Mouse (Mus musculus): ENCODE results near the gene Rnf34.

Gene Rnf34

DNA sequence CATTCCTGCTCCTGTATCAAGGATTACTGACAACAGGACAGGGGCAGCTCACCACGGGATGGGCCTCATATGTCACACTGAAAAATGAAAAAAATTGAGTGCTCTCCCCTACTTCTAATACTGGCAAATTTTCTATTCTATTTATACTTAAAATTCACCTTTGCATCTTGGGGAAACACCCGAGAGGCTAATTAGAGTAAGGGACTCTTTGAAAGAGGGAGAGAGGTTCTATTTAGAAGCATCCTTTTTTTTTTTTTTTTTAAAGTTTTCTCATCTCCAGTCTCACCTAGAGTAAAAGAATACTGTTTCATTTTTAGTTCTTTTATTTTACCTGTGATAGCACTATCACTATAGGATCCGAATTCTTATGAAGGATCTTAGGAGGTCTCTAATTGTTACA, 24.5 kb downstream of the Rnf34 start:
- no peak for DNase-seq

DNA sequence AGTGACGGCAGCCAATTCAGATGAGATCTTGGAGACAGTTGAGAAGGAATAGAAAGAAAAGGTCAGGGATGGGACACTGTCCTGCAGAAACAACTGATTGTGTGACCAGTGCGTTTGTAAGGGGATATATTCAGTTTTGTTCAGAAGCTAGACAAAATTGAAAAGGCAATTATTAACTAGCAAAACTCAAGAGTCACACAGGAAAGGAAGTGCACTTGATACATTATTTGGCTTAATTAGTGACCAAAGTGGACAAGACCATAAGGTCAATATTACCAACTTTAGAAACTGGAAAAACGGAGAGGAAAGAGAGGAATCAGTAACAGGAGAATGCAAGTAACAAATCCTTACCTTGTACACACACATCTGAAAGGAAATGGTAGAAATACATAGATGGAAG, 26.8 kb downstream of the Rnf34 start:
- no peak for DNase-seq

DNA sequence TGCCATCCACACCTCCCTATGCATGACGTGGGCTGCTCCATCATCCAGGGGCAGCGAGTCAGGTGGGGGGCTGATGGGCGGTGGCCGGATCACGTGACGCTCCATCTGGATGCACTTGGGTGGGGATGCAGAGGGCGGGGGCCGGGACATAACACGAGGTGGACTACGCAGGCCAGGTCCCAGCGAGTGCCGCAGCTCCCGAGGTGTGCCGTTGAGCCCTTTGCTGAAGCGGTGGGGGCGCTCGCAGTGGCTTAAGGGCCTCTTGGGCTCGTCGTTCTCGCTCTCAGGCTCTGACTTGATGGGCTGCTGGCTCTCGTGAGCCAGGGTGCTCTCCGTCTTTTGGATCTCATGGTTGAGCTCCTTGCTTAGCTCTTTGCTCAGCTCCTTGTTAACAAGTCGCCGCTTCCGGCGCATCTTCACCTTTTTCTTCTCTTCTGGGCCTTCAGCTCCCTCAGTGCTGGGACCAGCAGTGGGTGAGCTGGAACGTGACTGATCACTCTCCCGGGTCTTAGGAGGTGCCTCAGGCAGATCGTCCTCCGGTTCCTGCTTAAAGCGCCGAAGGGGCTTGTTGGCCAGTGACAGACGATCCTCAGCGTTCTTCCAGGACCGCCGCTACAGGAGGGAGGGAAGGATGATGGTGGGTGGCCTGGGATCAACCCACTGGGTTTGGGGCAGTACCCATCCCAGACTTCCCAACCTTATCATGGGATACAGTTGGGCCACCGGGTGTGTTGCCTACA, 30.6 kb downstream of the Rnf34 start:
- DNase-seq, result no peak

DNA sequence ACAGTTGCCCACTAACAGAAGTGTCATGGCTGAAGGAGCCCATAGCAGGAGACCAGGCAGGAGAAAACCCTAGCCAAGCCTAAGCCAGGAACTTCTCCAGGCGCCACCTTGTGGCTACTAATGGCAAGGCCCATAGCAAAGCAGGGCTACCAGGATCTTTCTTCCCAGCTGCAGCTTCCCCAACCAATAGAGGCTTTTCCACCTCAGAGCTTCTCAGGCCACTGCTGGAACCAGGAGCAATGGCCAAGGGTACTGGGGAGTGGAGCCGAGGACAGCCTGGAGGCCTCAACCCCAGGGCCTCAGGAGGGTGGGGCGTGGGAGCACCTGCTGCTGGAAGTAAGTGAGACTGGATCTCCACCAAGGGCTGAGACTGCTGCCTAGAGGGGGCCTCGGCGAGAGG, 31.5 kb downstream of the Rnf34 start:
- peak; percentile 80 for DNase-seq

DNA sequence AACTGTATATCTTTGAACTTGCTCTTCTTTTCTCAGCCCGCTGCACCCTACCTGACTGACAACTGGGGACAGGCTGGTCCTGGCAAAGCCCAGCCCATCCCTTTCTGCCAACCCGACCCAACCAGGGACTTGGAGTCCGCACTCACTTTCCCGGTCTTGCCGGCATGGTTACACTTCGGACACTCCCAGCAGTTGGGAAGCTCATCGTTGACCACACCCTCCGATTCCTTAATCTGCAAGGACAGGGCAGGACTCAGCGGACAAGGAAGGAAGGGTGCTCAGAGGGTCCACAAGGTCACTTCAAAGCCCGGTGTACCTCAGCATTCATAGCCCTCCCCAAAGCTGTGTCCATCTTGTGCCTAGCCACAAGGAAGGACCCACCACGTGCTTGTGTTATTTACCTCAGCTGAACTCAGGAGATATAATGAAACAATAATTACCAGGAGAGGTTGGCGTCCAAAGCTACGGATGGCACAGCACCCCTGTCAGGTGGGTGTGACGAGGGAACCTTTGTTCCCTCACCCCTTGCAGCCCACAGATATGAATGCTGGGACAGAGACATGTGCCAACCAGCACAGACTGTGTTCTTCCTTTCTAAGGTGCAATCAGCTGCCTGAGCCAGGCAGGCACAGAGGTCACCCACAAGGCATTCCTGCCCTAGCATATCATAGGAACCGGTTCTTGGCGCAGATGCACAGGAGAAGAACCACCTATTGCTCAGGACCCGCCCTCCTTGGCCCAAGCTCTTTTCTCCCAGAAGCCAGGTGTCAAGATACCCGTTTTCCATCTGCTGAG, 32.6 kb downstream of the Rnf34 start:
- no peak for DNase-seq

DNA sequence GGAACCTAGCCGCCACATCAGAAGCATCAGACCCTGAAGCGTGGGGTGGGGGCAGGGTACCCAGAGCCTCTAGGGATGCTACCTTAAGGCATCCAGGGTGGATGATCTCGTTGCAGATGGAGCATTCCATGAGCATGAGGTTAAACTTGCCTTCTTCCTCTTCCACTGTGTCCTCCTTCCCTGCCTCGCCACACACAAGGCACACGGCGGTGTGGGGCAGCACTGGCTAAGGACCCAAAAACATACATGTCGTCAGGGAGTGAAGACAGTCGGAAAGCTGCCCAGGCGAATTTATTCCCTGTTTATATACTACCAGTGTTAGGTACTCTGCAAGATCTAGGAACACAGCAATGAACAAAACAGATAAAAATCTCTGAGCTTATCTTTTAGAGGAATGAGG, 33.4 kb downstream of the Rnf34 start:
- no peak for DNase-seq

DNA sequence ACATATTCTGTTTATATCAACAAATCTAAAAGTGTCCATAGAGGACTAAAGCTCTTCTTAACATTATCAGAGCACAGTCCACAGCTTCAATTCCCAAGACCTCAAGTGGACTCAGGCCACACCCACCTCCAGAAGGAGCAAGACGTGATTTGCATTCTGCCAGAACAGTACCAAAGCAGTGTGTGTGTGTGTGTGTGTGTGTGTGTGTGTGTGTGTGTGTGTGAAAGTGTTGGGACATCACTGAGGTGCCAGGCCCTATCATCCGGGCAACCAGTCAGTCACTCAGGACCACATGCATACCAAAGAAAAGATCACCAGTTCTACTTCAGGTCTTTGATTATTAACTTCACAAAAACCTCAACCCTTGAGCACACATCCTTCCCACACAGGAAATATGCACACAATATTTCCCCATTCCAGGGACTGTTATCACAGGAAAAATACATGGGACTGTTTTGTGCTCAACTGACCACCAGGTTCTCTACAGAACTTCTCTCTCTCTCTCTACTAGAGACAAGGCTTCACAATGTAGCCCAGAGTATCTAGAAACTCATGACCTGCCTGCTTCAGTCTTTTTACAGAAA, 33.9 kb downstream of the Rnf34 start:
- peak; percentile 38 for DNase-seq

DNA sequence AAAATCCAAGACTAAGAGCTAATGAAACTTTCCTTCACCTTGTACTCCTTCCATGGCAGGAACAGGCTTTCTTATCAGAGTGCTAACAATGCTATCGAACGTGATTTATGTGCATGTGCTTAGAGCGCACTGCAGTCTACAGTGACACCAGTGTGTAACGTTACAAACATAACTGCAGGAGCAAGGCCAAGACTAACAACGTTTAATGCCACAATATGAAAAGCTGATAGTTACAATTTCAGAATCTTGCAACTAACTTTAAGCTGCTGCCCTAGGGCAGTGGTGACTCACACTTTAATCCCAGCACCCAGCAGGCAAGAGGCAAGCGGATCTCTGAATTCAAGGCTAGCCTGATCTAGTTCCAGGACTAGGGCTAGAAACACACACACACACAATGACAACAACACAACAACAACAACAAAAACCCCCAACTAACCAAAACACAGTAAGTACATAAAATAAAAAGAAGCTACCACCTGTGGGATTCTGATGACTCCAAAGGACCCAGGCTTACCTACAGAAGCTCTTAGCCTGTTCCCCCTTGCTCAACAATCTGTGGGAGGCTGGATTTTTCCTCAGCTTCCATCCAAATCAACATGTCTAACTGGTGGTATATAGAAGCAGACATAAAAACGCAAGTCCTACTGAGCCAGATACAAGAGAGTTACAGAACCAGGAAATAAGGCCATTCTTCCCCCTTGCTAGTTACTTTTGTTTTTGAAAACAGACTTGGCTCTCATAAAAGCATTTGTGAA, 34.9 kb downstream of the Rnf34 start:
- DNase-seq, result no peak

DNA sequence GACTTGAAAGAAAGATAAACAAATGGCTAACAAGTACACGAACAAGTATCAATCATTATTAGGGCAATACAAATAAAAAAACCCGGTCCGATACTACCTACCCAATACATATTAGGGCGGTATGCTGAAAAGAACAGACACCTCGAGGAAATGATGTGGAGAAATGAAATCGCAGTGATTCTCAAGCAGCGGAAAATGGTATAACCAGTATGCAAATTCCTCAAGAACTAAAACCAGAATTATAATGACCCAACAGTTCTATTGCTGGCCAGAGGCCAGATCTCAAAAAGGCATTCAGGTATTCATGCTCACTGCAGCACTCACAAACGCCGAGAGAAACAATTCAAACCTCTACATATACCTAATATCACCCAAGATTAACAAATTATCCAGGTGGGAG, 37.2 kb downstream of the Rnf34 start:
- DNase-seq, result no peak

DNA sequence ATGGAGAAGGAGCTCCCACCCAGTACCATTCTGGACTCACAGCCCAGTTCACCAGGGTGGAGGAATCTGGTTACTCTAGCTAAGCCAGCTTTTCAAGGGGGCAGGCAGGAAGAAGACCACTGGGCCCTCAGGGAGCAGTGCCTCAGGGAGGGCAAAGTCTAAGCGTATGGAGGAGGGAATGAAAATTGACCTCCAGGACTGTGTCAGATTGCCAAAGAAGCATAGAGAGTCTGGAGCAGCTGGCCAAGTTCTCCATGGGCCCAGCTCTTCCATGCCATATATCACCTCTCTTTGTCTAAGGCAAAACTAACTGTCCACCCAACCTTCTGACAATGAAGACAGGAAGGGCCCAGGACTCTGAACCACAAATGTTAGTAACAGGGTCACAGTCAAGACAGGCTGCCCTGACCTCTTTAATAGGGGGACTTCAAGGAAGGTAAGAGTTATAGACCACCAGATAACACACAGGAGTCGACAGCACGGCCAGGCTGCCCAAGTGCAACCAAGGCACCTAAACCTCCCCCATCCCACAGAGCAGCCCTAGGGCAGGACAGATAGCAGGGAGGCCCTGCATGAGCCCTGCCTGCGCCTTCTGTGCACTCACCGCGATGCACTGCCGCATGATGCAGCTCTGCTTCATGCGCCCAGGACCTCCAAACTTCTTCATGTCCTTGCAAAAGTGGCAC, 38.2 kb downstream of the Rnf34 start:
- DNase-seq, result no peak

DNA sequence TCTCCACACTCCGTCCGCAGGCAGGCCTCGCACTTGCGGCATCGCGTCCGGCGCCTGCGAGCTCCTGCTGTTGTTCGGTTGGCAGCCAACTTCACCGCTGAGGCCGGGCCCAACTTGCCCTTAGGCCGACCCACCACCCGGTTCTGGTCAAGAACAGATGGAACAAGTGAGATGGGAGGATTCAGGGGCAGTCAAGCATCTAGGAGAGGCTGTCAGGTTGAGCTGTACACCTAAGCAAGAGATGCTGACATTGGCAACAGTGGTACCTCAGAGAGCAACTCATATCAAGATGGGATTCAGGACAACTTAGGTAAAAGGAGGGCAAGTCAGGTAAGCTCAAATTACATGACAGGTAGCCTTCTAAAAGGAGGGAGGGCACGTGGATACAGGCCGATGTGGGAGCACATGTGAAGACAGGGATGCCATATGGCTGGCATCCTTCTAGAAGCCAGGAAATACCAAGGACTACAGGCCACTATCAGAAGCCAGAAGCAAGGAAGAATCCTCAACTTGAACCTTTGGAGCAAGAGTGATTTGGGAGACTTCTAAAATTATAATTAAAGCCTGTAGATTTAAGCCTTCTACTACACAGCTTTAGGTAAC, 38.9 kb downstream of the Rnf34 start:
- no peak for DNase-seq

DNA sequence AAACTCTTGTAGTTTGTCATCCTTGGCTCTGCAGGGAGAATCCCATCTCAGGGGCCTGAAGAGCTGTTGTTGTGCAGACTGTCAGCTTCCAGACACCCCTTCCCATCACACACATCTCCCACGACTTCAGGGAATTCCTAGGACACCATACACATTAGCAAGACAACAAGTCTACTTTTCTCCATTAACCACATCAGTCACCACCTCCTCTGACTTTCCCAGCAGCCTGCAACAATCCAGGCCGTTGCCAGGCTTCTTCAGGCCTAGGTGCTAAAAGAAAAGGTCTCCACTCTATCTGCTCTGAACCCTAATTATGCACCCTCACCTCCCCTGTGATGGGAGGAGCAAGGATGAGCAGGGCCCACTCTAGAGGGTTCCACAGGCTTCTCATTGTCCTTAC, 40.5 kb downstream of the Rnf34 start:
- no peak for DNase-seq

DNA sequence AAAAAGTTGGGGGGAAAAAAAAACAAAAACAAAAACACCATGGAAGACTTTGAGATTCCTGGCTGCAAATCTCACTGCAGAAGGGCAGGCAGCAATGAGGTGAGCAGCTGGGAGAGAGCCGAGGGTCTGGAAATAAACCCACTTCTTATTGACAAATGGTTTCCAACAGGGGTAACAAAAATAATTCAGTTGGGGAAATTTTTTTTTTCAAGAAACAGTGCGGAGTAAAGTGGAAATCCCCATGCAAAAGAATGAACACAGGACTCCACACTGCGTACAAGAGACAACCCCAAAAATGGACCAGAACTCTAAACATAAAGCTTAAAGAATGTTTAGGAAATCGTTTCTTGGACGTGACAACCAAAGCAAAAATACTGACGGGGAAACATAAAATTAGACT, 43.4 kb downstream of the Rnf34 start:
- DNase-seq, result no peak

DNA sequence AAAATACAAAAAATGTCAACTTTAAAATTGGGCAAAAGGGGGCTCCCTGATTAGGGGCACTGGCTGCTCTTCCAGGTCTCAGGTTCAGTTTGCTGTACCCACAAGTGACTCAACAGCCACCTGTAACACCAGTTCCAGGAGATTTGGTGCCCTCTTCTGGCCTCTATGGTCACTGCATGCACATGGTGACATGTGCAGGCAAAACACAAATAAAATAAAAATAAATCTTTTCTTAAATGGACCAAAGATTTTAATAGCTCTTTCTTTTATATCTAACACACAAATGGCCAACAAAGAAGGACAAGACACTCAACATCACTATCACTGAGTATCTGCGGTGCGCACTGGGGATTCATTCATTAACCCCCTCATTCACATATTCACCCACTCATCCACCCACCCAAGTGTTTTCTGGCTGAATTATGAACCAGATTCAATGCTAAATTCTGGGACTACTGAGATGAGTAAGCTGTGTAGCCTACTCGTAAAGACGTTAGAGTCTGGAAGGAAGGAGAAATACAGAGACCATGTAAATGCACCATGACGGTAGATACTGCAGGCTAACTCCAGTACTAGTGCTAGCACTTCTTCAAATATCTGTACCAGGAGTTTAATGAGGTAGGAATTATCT, 44.3 kb downstream of the Rnf34 start:
- peak; percentile 70 for DNase-seq

DNA sequence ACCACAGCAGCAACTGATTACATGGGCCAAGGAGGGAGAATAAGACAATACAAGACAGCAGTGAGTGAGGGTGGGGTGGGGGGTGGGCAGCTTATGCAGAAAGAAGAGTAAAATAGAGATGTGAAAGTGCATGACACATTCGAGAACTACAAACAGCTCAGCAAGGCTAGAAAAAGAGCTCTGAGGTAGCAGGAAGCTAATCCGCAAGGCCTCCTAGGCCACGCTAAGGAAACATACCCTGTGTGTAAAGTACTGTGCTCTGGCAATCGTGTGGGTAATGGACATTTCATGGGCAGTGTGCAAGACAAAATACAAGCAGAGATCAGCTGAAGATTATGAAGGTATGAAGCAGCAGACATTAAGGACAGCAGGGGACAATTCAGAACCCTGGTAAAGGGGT, 45.0 kb downstream of the Rnf34 start:
- no peak for DNase-seq

DNA sequence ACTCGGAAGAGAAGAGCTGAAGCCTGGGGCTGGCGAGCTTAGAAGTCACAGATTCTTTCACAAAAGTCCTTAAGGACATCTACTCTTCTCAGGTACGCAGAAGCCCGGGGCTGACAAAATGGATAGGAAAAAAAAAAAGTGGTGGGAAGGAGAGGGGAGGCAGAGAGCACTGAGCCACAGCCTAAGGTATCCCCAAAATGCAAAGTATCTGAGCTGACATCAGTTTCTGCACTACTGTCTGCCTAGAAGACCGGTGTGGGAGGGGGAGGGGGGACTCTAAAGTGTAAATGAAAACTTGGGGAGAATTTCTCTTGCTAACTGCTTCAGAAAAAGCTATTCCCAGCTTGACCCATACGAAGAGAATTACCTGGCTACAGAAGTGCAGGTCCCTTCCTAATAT, 48.3 kb downstream of the Rnf34 start:
- DNase-seq, result no peak

DNA sequence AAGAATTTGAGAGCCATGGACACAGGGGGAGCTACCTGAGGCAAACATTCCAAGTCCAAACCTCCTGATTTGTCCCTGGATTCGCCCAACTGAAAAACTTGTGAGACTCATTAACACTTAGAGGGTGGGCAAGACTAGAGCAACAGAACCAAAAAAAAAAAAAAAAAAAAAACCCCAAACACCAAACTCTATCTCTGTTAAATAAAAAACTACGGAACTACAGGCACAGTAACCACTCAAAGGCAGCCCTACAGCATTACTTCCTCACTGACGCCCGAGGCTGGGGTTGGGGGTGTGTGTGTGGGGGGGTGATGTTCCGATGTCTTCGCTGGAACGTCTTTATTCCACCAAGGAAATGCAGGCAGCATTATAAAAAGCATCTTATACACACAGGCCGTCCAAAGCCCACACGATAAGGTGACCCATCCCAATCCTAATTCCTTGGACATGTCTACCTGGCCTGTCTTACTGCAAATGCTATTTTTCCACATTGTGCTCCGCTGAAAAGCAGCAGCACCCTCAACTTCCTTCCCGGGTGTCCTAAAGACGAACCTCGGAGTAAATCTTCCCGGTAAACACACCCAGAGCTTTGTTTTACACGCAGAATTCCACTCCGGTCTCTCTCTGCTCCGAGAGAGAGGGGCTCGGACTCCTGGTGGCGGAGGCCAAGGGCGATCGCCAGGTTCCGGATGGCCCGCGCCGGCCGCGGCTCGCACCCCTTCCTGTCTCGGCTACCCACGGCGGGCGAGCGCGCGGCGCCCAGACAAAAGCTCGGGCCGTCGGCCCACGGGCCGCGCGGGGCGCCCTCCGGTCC, 49.3 kb downstream of the Rnf34 start:
- peak; percentile 33 for DNase-seq

DNA sequence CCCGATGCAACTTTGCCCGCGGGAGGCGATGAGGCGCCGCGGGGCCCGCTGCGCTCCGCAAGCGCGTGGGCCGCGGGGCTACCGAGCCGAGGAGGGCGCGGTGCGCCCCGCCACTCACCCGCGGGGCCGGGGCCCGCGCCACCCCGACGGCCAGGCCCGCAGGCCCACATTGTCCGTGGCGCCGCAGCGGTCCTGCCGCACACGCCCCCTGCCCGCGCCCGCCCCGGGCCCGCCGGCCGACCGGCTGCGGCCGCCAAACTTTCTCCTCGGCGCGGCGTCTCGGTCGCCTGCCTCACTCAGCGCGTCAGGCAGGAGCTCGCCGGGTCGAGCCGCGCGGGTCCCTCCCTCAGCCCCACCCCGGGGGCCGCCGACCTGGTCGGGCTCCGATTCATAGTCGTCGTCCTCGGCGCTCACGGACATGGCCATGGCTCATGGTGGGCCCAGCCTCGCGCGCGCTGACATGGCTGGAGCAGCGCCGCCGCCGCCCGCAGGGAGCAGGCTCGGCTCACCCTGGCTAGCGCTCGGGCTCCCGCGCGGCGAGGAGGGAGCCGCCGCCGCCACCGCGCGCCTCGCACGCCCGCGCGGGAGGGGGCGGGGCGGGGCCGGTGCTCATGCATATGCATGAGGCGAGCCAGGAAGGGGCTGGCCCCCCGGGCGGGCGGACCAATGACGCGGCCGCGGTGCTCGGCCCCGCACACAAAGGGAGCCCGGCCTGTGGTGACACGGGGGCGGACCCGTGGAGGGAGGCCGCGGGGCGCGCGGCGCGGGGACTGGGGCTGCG, 50.1 kb downstream of the Rnf34 start:
- peak; percentile 94 for DNase-seq

DNA sequence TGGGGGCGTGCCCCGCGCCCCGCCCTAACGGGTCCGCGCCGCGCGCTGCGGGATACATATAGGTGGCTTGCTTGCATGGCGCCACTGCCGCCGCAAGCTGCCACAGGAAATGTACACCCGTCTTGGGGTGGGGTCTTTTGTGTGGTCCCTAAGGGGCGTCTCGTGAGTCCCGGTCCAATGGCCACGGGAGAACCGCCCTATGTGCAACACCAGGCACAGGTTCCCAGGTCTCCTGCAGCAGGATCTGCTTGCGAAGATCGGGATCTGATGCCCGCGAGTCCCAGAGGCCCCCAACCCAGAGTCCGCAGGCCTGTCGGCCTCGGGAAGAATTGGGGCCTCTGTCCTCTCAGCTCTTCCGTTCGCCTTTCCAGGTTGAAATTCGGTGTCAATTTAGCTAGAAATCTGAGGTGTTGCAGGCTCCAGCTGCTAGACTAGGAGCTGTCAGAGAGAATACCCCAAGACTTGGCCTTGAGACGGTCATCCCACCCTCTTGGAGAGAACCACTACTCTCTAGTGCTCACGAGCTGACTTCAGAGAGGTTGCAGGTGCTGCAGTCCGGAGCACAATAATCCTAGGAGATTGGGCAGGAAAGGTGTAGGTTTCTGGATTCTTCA, 50.8 kb downstream of the Rnf34 start:
- no peak for DNase-seq

DNA sequence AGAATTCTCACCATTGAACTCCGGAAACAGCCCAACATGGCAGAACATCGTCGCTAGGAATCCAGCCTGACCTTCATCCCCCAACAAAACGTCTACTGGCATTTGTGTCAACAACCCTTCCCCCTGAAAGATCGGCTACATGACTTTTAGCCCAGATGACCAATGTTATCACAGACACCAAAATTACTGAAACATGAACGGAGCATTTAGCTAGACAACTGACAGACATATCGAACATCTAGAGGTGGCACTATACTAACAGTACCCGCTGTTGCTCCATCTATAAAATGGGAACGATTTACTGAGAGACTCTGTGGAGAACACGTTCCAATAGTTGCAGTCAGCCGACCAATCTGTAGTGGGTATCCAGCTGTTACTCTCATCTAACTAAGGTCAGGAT, 51.3 kb downstream of the Rnf34 start:
- no peak for DNase-seq

Data from lung, postnatal 10 days (tissue).